Mouse (Mus musculus) hindbrain, embryonic 10.5 days (tissue): ENCODE results near the gene Rcc2. TPM values are rescaled to one million over a fixed set of nuclear protein-coding genes. Genes with fewer than 3 reads are reported as not detected.
A peak's percentile ranks its signal among the peaks of the same experiment; 100 is the strongest.

Experiments
- DNase-seq: peaks from one replicate; pipeline ENCODE4 v3.0.0-alpha.2; 2017; ENCODE audit warnings: low spot score
- H3K27ac ChIP-seq: fragments of 300-500 bp; sonication (generic); 2 replicates; pipeline ENCODE4 v1.5.1; 2016; ENCODE audit warnings: mild to moderate bottlenecking, moderate library complexity
- H3K27me3 ChIP-seq: fragments of 300-500 bp; sonication (generic); 2 replicates; pipeline ENCODE4 v1.6.1; 2016; ENCODE audit warnings: mild to moderate bottlenecking; ENCODE audit not compliant: poor library complexity, insufficient read depth, severe bottlenecking
- H3K36me3 ChIP-seq: fragments of 300-500 bp; sonication (generic); 2 replicates; pipeline ENCODE4 v1.6.1; 2016; ENCODE audit warnings: mild to moderate bottlenecking, moderate library complexity
- H3K4me1 ChIP-seq: fragments of 300-500 bp; sonication (generic); replicated peaks from 2 replicates; pipeline ENCODE4 v1.6.1; 2016; ENCODE audit warnings: mild to moderate bottlenecking
- H3K4me3 ChIP-seq: fragments of 300-500 bp; sonication (generic); 2 replicates; pipeline ENCODE4 v1.5.1; 2016; ENCODE audit warnings: mild to moderate bottlenecking, moderate library complexity
- H3K9me3 ChIP-seq: fragments of 300-500 bp; sonication (generic); 2 replicates; pipeline ENCODE4 v1.6.1; 2016; ENCODE audit warnings: mild to moderate bottlenecking, moderate library complexity
- whole genome bisulfite sequencing: fragments of 180-500 bp; shearing (Covaris S2); methylation state at CpG from one replicate; pipeline ENCODE4 v1.1.7; 2016; 5-methylcytosine and 5-hydroxymethylcytosine counted together
- polyA plus RNA-seq: library from polyadenylated mRNA; unstranded; fragments of >200 nt; fragmentation: Nextera tagmentation; extraction: Ambion mirVana; gene quantifications from 2 replicates; pipeline ENCODE4 v1.2.1, GENCODE M21; 2016

Gene Rcc2
- polyA plus RNA-seq, 1 experiment from 2014 or later: 33.9 TPM

DNA sequence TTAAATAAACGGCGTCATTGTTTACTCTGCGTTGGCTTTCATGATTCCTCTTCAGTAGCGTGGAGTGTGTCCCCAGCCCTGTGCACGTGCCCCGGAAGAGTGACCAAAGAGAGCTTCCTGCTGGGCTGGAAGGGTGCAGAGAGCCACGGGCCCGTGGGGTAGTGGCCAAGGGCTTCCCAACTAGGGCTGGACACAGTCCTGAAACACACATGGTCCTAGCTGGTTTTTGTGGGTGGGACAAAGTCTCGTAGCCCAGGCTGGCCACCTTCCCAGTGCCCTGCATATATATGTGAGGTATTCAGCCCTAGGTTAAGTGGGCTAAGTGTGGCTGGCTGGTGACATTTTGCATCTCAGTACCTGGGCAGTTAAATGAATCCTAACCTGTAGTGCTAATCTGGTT lies 22.9 kb downstream of the Rcc2 start:
- no peak for DNase-seq
- no peaks in the 10 kb centered on the region for H3K9me3 ChIP-seq
- peaks cover 96% of the 10 kb centered on the region for H3K36me3 ChIP-seq
- no peak overlapping the region for H3K27ac ChIP-seq
- no peaks in the 10 kb centered on the region; the same call in none of the 2 replicates for H3K4me1 ChIP-seq
- WGBS: 91% methylated on average over 9 of the region's 9 CpGs
- no peaks in the 10 kb centered on the region for H3K27me3 ChIP-seq
- no peak overlapping the region for H3K4me3 ChIP-seq

DNA sequence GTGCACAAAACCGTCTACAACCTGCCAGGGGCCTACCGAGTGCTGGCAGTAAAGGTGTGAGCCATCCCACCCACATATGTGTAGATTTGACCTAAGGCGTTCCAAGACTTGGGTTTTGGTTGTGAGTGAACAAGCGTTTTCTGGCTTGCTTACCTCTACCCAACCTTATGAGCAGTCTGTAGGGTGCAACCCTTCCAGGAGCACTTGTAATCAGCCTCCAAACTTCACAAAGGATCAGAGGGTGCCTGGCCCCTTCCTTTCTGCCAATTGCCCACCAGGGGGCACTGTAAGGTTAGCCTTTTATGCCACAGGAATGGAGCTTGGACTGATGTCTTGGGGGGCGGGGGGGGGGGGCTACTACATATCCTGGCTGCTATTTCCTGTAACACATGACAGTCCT lies 23.5 kb downstream of the Rcc2 start:
- H3K36me3 ChIP-seq: peaks cover 92% of the 10 kb centered on the region
- no peaks in the 10 kb centered on the region for H3K9me3 ChIP-seq
- WGBS: 61% methylated on average over 5 of the region's 5 CpGs
- peak; percentile 57 for DNase-seq
- no peaks in the 10 kb centered on the region for H3K27me3 ChIP-seq
- no peak overlapping the region for H3K4me3 ChIP-seq
- H3K4me1 ChIP-seq: no peaks in the 10 kb centered on the region; the same call in none of the 2 replicates
- H3K27ac ChIP-seq: no peak overlapping the region

DNA sequence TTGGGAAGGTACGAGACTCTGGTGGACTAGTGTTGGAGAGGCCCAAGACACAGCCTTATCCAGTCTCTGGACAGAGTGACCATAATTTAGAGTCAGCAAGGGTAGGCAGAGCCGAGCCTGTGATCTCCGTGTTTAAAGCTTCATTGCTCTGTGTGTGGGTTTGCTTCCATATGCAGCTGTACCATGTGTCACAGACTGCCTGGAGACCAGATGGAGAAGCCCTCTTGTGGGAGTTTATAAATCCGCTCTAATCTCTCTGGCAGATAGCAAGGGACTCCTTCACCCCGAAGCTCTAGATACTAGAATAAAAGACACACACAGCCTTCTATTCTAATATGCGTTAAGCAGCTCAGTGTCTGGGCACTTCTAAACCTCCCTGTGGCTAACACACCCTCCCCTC lies 24.4 kb downstream of the Rcc2 start:
- Histone ChIP-seq H3K36me3 (peaks cover 83% of the 10 kb centered on the region), H3K27ac (no peak overlapping the region), H3K9me3 (no peaks in the 10 kb centered on the region), H3K27me3 (no peaks in the 10 kb centered on the region), H3K4me3 (no peak overlapping the region), H3K4me1 (no peaks in the 10 kb centered on the region; the same call in none of the 2 replicates)
- WGBS: 87% methylated on average over 6 of the region's 6 CpGs
- no peak for DNase-seq

DNA sequence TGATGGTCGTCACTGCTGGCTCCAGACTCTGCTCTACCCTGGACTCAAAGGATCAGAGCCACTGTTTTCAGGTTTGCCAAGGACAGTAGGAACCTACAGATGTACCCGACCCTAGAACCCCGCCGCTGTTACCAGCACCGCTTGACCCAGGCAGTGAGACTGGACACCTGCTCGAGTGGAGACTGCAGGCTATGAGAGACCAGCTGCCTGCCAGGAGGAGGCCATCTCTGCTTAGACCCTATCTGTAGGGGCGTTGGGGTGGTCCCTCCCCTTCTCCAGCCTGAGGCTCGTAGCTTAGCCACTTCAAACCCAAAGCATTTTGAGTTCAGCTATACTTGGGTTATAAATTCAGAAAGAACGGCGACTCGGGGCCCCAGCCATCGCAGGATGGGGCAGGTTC lies 26.6 kb downstream of the Rcc2 start:
- peaks cover 61% of the 10 kb centered on the region for H3K36me3 ChIP-seq
- no peaks in the 10 kb centered on the region for H3K27me3 ChIP-seq
- H3K4me1 ChIP-seq: no peaks in the 10 kb centered on the region; the same call in none of the 2 replicates
- DNase-seq: no peak
- 90% methylated on average over 12 of the region's 12 CpGs for WGBS
- H3K9me3 ChIP-seq: no peaks in the 10 kb centered on the region
- no peak overlapping the region for H3K27ac ChIP-seq
- H3K4me3 ChIP-seq: no peak overlapping the region

DNA sequence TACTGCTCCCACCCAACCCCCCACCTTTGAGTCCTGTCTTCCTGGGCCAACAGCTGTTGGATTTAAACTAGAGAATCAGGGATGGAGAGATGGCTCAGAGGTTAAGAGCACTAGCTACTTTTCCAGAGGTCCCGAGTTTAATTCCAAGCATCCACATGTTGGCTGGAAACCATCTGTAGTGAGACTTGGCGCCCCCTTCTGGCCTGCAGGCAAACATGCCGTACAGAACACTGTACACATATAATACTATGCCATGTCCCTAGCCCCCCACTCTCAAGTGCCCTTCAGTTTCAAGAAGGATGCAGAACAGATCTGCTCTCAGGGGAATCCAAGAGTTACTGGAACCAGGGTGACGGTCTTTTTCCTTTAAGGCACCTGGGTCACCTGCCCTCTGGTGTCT lies 31.3 kb downstream of the Rcc2 start:
- no peak for DNase-seq
- H3K27ac ChIP-seq: no peak overlapping the region
- H3K4me3 ChIP-seq: no peak overlapping the region
- H3K27me3 ChIP-seq: no peaks in the 10 kb centered on the region
- H3K9me3 ChIP-seq: no peaks in the 10 kb centered on the region
- H3K36me3 ChIP-seq: peaks cover 14% of the 10 kb centered on the region
- H3K4me1 ChIP-seq: peaks cover 9% of the 10 kb centered on the region; the same call in 1 of the 2 replicates
- 83% methylated on average over 4 of the region's 4 CpGs for WGBS

DNA sequence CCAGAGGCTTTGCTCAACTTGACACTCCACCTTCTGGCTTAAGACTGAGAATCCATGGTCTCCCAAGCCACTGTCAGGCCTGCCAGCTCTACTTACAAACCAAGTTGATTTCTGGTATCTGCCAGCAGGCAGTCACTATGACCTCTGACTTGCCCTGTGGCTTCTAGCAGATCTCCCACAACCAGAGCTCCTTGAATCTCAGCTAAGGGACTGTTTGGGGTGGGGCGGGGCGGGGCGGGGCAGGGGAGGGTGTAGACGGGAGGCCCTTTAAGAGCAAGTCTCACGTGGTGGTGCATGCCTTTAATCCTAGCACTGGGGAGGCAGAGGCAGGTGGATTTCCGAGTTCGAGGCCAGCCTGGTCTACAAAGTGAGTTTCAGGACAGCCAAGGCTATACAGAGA lies 32.5 kb downstream of the Rcc2 start:
- Histone ChIP-seq H3K9me3 (no peaks in the 10 kb centered on the region), H3K27me3 (no peaks in the 10 kb centered on the region), H3K36me3 (0 out of 2 replicates have a peak, but pooled peaks cover 2% of the 10 kb centered on the region), H3K4me1 (peaks cover 9% of the 10 kb centered on the region; the same call in 1 of the 2 replicates), H3K4me3 (no peak overlapping the region), H3K27ac (no peak overlapping the region)
- 72% methylated on average over 7 of the region's 7 CpGs for WGBS
- no peak for DNase-seq

DNA sequence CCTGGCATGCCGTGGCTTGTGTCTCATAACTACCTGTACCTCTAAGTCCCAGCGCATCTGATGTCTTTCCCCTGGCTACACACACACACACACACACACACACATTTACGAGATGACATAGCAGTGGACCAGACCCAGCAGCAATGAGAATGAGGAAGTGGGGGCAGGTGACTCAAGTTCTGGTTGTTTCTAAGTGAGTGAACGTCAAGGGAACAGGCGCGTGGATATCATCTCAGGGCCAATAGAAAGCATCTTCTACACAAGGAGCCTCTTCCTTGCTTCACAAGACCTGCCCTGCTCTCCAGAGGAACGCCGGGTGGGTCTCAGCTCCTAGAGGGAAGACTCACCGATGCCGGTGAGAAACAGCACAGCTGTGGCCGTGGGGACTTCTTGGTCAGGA lies 40.3 kb downstream of the Rcc2 start:
- no peaks in the 10 kb centered on the region for H3K27me3 ChIP-seq
- H3K27ac ChIP-seq: no peak overlapping the region
- no peaks in the 10 kb centered on the region for H3K36me3 ChIP-seq
- no peak for DNase-seq
- H3K4me3 ChIP-seq: no peak overlapping the region
- H3K4me1 ChIP-seq: peaks cover 13% of the 10 kb centered on the region
- WGBS: 92% methylated on average over 11 of the region's 11 CpGs
- no peaks in the 10 kb centered on the region for H3K9me3 ChIP-seq

DNA sequence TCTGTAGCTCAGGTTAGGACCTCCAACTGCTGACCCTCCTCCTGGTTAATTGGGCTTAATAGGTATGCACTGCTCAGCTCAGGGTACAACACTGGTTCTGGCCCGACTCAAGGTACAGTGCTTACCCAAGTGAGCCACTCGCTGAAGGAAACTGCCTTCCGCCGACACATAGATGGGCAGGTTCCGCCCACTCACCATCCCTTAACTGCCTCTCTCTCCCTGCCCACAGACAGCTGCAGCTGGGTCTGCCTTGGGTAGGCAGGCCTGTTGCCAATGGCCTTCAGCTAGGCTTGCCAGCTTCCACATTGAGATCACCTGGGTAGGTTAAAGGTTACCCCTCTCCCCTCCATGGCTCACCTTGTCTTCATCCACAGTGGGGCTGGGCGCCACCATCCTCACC lies 41.1 kb downstream of the Rcc2 start:
- no peak for DNase-seq
- 0 out of 2 replicates have a peak, but pooled peaks cover 5% of the 10 kb centered on the region for H3K27me3 ChIP-seq
- H3K36me3 ChIP-seq: no peaks in the 10 kb centered on the region
- no peak overlapping the region for H3K27ac ChIP-seq
- no peak overlapping the region for H3K4me3 ChIP-seq
- peaks cover 13% of the 10 kb centered on the region for H3K4me1 ChIP-seq
- H3K9me3 ChIP-seq: no peaks in the 10 kb centered on the region
- WGBS: 90% methylated on average over 6 of the region's 6 CpGs

DNA sequence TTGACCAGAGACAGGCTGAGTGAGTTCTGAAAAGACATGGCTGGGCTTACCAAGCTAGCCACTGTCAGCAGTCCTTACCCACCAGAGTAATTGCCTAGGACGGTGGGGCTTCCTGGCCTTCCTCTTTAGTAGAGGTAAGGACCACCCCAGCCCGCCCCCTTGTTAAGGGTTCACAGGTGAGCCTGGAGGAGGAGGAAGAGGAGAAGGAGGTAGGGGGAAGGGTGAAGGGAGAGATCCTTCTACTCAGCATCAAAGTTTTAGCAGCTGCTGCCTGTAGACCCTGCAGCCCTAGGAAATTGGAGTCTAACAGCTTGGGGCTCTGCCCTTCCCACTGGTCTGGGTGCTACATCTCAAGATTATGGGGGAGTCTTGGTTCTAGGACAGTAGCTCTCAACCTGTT lies 42.2 kb downstream of the Rcc2 start, which contains the start of gene Padi6:
Gene Padi6 (minus strand): TSS at position 101 of the 400 bp plus-strand sequence.
- H3K9me3 ChIP-seq: no peaks in the 10 kb centered on the region
- no peaks in the 10 kb centered on the region for H3K36me3 ChIP-seq
- H3K27me3 ChIP-seq: peaks cover 10% of the 10 kb centered on the region; the same call in 1 of the 2 replicates
- peaks cover 22% of the 10 kb centered on the region for H3K4me1 ChIP-seq
- H3K4me3 ChIP-seq: no peak within 1 kb of the TSS
- peak within 1 kb of the TSS; percentile 2; the same call in 1 of the 2 replicates for H3K27ac ChIP-seq
- DNase-seq: no peak
- 86% methylated on average over 2 of the region's 2 CpGs for WGBS

DNA sequence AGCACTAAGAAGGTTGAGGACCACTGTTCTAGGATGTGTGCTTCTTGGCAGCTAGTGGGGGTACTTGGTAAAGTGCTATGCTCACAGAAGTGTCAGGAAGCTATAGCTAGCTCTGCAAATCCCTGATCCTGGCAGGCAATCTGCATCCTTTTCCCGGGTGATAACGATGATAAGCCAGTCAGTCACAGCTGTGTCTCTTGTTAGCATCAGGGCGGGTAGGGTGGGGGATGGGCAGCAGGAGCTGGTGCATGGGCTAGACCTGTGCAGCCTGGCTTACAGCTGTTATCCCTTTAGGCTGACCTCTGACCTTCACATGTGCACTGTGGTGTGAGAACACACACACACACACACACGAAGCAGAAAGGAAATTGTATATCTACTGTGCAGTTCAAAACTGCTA lies 42.7 kb downstream of the Rcc2 start:
- DNase-seq: peak; percentile 21
- H3K4me1 ChIP-seq: peaks cover 27% of the 10 kb centered on the region
- 62% methylated on average over 4 of the region's 4 CpGs for WGBS

DNA sequence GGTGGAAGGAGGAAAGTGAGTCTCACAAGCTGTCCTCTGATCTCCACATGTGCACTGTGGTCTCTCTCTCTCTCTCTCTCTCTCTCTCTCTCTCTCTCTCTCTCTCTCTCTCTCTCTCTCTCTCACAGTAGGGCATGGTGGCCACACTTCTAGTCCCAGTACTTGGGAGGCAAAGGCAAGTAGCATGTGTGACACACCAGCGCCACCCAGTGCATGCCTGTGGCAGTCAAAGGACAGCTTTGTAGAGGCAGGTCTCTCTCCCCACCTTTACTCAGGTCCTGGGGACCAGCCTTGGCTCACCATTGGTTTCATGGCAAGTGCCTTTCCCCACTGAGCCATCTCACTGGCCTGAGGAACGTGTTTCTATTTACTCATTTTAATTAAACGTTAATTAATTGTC lies 44.3 kb downstream of the Rcc2 start:
- 29% methylated on average over 3 of the region's 3 CpGs for WGBS
- H3K4me3 ChIP-seq: no peak overlapping the region
- H3K27me3 ChIP-seq: peaks cover 18% of the 10 kb centered on the region; the same call in 1 of the 2 replicates
- no peaks in the 10 kb centered on the region for H3K36me3 ChIP-seq
- no peak overlapping the region for H3K27ac ChIP-seq
- no peaks in the 10 kb centered on the region for H3K9me3 ChIP-seq
- H3K4me1 ChIP-seq: peaks cover 33% of the 10 kb centered on the region
- DNase-seq: peak; percentile 47

More for the DNA sequence above, 42.7 kb downstream of the Rcc2 start:
- Histone ChIP-seq H3K4me3 (no peak overlapping the region), H3K27ac (no peak overlapping the region), H3K27me3 (peaks cover 15% of the 10 kb centered on the region; the same call in 1 of the 2 replicates), H3K9me3 (no peaks in the 10 kb centered on the region), H3K36me3 (no peaks in the 10 kb centered on the region)

DNA sequence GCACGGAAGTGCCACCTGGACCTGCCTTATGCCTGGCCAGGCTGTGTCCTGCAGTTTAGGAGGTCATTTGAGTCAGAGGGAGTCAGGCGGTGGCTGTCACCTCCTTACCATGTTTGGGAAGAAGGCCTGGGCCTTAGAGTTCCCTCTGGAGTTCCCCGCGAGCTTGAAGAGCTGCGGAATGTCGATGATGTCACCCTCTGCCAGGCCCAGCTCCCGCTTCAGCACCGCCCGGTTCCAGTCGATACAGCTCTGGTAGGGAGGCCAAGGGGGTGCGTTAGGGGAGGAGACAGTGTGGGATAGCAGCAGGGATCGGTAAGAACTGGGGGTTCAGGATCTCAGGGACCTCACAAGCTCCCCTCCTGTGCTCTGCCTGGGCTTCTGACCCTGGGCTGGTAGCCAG lies 47.6 kb downstream of the Rcc2 start:
- WGBS: 34% methylated on average over 12 of the region's 12 CpGs
- Histone ChIP-seq H3K27me3 (peaks cover 23% of the 10 kb centered on the region), H3K27ac (peak overlapping the region; percentile 62; the same call in 1 of the 2 replicates), H3K4me1 (peaks cover 37% of the 10 kb centered on the region), H3K4me3 (no peak overlapping the region), H3K9me3 (no peaks in the 10 kb centered on the region), H3K36me3 (no peaks in the 10 kb centered on the region)
- no peak for DNase-seq

DNA sequence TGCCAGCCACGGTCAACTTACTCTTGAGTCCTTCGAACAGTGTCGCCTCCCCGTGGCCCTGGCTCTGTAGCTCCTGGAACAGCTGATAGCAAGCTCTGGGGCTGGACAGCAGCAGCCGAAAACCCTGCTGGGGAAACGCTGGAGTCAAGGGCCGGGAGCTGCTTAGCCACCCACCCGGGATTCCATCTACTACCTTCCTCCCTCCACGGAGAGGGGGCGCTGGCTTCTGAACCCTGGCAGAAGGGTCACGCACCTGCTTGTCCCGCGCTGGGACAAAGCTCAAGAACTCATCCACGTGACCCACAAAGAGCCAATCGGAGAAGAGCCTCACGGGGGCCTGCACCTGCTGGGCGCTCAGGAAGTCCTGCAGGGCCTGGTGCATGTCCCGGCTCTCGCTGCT lies 50.0 kb downstream of the Rcc2 start:
- peaks cover 38% of the 10 kb centered on the region for H3K4me1 ChIP-seq

DNA sequence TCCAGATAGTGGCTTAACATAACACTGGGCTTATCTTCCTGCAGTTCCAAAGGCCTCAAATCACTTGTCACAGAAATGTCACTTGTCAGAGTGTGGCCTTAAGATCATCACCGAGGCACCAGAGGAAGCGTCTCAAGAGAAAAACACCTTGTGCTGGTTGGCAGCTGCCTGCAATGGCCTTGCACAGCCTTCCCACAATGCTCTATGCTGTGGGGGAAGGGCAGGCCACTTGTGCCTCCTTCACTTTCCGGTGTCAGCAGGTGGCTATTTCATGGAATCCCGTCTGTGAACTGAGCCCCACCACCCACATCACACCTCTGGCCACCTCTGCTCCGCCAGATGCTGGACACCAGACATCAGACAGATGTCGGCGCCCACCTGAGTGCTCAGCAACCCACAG lies 53.0 kb downstream of the Rcc2 start:
- H3K36me3 ChIP-seq: no peaks in the 10 kb centered on the region
- H3K4me3 ChIP-seq: no peak overlapping the region
- peaks cover 39% of the 10 kb centered on the region for H3K4me1 ChIP-seq
- no peak for DNase-seq
- WGBS: 72% methylated on average over 7 of the region's 7 CpGs
- no peak overlapping the region for H3K27ac ChIP-seq
- H3K9me3 ChIP-seq: no peaks in the 10 kb centered on the region
- H3K27me3 ChIP-seq: peaks cover 11% of the 10 kb centered on the region; the same call in 1 of the 2 replicates

More for the DNA sequence above, 50.0 kb downstream of the Rcc2 start:
- Histone ChIP-seq H3K27me3 (peaks cover 23% of the 10 kb centered on the region), H3K36me3 (no peaks in the 10 kb centered on the region), H3K27ac (peak overlapping the region; percentile 59), H3K9me3 (no peaks in the 10 kb centered on the region), H3K4me3 (peak overlapping the region; percentile 45)
- 7% methylated on average over 19 of the region's 19 CpGs for WGBS
- DNase-seq: peak; percentile 58
